Mouse (Mus musculus) liver, adult 2 months (tissue): ENCODE measurements around the gene Arhgef18.

ENCODE experiments used
- CTCF ChIP-seq: fragments of 200-500 bp; IDR thresholded peaks from 2 replicates; pipeline ENCODE4 v1.5.1; 2011; ENCODE audit warnings: low read depth, low read length, control low read depth
- POLR2A ChIP-seq: fragments of 200-500 bp; IDR thresholded peaks from 2 replicates; pipeline ENCODE4 v1.6.1; 2011; ENCODE audit warnings: low read length, control low read depth; ENCODE audit not compliant: insufficient read depth; ENCODE audit errors: extremely low read depth

GRCm38 (mm10) chr8:3436492-3436891, 43.7 kb downstream of the Arhgef18 start:
- no peak for TF ChIP-seq POLR2A
- TF ChIP-seq CTCF, result no peak
